Mouse (Mus musculus): ENCODE measurements at regions not wholly inside any gene's neighbourhood (a gene's known extent, or its start where the extent isn't known, plus 50 kb on each side); places are given as distances from the start of the nearest gene placed in this dataset.
A peak's percentile ranks its signal among the peaks of the same experiment; 100 is the strongest.

DNA sequence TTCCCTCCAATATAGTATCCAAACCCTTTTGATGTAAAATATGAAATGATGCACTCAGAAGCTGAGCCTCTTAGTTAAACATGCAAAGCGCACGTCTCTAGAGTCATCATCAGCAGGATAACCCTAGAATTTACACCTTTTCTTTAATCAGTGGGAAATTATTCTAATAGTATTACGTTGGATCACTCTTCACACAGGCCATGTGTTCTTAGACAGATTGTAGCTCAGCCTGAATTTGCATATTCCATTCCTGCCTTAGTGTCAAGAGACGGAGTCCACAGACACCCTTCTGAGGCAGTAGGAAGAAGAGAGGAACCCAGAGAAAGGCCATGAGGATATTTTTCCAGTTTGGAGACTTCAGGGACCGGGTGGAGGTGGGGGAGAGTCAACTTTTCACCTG lies 125.0 kb downstream of the Gm45692 start:
- Histone ChIP-seq H3K4me2 (ENCODE audit: low read depth, low read length, poor library complexity, severe bottlenecking) (no peak overlapping the region), H3K4me3 (ENCODE audit: low read depth, low read length) (no peak overlapping the region), H3K4me1 (ENCODE audit: insufficient read depth, low read length) (no peaks in the 10 kb centered on the region), H3K9me3 (ENCODE audit: low read length) (no peaks in the 10 kb centered on the region), H3K36me3 (ENCODE audit: insufficient read depth, low read length) (no peaks in the 10 kb centered on the region), H3K27me3 (ENCODE audit: insufficient read depth, low read length) (no peaks in the 10 kb centered on the region), H3K27ac (ENCODE audit: low read depth, low read length) (no peak overlapping the region), H3K9ac (replicated peaks; ENCODE audit: low read length, poor library complexity, severe bottlenecking) (no peak overlapping the region)
- ATAC-seq (ENCODE audit: low FRiP score) (no peak), DNase-seq (ENCODE audit: low spot score) (no peak)
- TF ChIP-seq CTCF (IDR thresholded peaks at IDR 0.05): no peak
- 69% methylated on average over 5 of the region's 5 CpGs for WGBS

- H3K36me3 ChIP-seq (ENCODE audit: insufficient read depth, low read length): no peaks in the 10 kb centered on the region
- DNase-seq (ENCODE audit: low spot score): peak; percentile 88
- no peak for TF ChIP-seq CTCF (IDR thresholded peaks at IDR 0.05)
- H3K27ac ChIP-seq (ENCODE audit: low read depth, low read length): no peak overlapping the region
- H3K27me3 ChIP-seq (ENCODE audit: insufficient read depth, low read length): no peaks in the 10 kb centered on the region
- H3K9me3 ChIP-seq (ENCODE audit: low read length): no peaks in the 10 kb centered on the region
- WGBS: 13% methylated on average over 6 of the region's 6 CpGs
- H3K4me1 ChIP-seq (ENCODE audit: insufficient read depth, low read length): peaks cover 2% of the 10 kb centered on the region; the same call in 1 of the 2 replicates
- H3K4me2 ChIP-seq (ENCODE audit: low read depth, low read length, poor library complexity, severe bottlenecking): no peak overlapping the region
- no peak overlapping the region for H3K9ac ChIP-seq (replicated peaks; ENCODE audit: low read length, poor library complexity, severe bottlenecking)
- no peak for ATAC-seq (ENCODE audit: low FRiP score)
- no peak overlapping the region for H3K4me3 ChIP-seq (ENCODE audit: low read depth, low read length)
Measured at GRCm38 (mm10) chr8:26255191-26255669, 135.9 kb downstream of the Gm45692 start.

DNA sequence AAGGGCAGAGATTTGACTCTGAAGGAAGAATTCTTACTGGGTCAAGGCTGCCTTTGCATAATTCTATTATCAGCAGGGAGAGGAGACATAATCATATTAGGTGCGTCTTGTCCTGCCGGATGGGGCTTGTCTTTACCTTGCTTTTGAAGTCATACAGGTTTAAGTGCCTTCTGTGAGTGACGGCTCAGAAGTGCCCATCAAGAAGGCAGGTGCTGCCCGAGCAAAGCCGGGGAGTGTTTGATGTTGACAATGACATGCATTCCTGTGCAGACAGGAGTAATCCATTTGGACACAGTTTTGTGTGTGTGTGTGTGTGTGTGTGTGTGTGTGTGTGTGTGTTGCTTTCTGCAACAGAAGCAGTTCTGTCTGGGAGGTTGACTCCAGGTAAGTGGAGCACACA lies 141.0 kb downstream of the Gm45692 start:
- TF ChIP-seq CTCF (IDR thresholded peaks at IDR 0.05): no peak
- H3K36me3 ChIP-seq (ENCODE audit: insufficient read depth, low read length): no peaks in the 10 kb centered on the region
- no peak for DNase-seq (ENCODE audit: low spot score)
- H3K27ac ChIP-seq (ENCODE audit: low read depth, low read length): no peak overlapping the region
- H3K4me3 ChIP-seq (ENCODE audit: low read depth, low read length): no peak overlapping the region
- H3K27me3 ChIP-seq (ENCODE audit: insufficient read depth, low read length): no peaks in the 10 kb centered on the region
- no peak overlapping the region for H3K9ac ChIP-seq (replicated peaks; ENCODE audit: low read length, poor library complexity, severe bottlenecking)
- WGBS: 37% methylated on average over 5 of the region's 5 CpGs
- no peak overlapping the region for H3K4me2 ChIP-seq (ENCODE audit: low read depth, low read length, poor library complexity, severe bottlenecking)
- H3K4me1 ChIP-seq (ENCODE audit: insufficient read depth, low read length): peaks cover 9% of the 10 kb centered on the region
- no peaks in the 10 kb centered on the region for H3K9me3 ChIP-seq (ENCODE audit: low read length)
- ATAC-seq (ENCODE audit: low FRiP score): no peak

DNA sequence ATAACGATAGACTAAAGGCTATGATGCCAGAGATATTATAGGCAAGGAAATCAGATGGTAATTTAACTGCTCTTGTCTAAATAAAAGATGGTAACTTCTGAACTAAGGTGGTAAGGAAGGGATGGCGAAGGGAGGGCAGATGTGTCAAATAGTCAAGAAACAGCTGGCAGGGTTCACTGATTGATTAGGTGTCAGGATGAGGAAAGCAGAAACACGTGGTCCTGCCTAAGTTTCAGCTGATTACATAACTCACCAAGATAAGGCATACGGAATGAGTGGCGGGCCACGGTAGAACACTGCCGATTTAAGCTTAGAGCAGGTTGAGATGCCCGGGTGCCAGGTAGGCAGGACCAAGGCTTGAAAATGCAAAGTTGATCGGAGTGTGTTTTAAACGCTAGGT lies 143.2 kb downstream of the Gm45692 start:
- no peaks in the 10 kb centered on the region for H3K27me3 ChIP-seq (ENCODE audit: insufficient read depth, low read length)
- H3K27ac ChIP-seq (ENCODE audit: low read depth, low read length): no peak overlapping the region
- no peak overlapping the region for H3K9ac ChIP-seq (replicated peaks; ENCODE audit: low read length, poor library complexity, severe bottlenecking)
- no peak for TF ChIP-seq CTCF (IDR thresholded peaks at IDR 0.05)
- ATAC-seq (ENCODE audit: low FRiP score) (no peak), DNase-seq (ENCODE audit: low spot score) (no peak)
- no peaks in the 10 kb centered on the region for H3K36me3 ChIP-seq (ENCODE audit: insufficient read depth, low read length)
- no peak overlapping the region for H3K4me2 ChIP-seq (ENCODE audit: low read depth, low read length, poor library complexity, severe bottlenecking)
- peaks cover 11% of the 10 kb centered on the region for H3K4me1 ChIP-seq (ENCODE audit: insufficient read depth, low read length)
- H3K4me3 ChIP-seq (ENCODE audit: low read depth, low read length): no peak overlapping the region
- 95% methylated on average over 10 of the region's 10 CpGs for WGBS
- no peaks in the 10 kb centered on the region for H3K9me3 ChIP-seq (ENCODE audit: low read length)

- H3K9ac ChIP-seq (replicated peaks; ENCODE audit: low read length, poor library complexity, severe bottlenecking): no peak overlapping the region
- no peaks in the 10 kb centered on the region for H3K36me3 ChIP-seq (ENCODE audit: insufficient read depth, low read length)
- H3K4me1 ChIP-seq (ENCODE audit: insufficient read depth, low read length): peaks cover 13% of the 10 kb centered on the region
- H3K9me3 ChIP-seq (ENCODE audit: low read length): no peaks in the 10 kb centered on the region
- no peak overlapping the region for H3K27ac ChIP-seq (ENCODE audit: low read depth, low read length)
- no peak for ATAC-seq (ENCODE audit: low FRiP score)
- peak; percentile 61 for DNase-seq (ENCODE audit: low spot score)
- H3K4me2 ChIP-seq (ENCODE audit: low read depth, low read length, poor library complexity, severe bottlenecking): no peak overlapping the region
- no peak for TF ChIP-seq CTCF (IDR thresholded peaks at IDR 0.05)
- WGBS: 24% methylated on average over 11 of the region's 11 CpGs
- H3K4me3 ChIP-seq (ENCODE audit: low read depth, low read length): no peak overlapping the region
- H3K27me3 ChIP-seq (ENCODE audit: insufficient read depth, low read length): no peaks in the 10 kb centered on the region
Measured at GRCm38 (mm10) chr8:26264869-26265321, 145.6 kb downstream of the Gm45692 start.

DNA sequence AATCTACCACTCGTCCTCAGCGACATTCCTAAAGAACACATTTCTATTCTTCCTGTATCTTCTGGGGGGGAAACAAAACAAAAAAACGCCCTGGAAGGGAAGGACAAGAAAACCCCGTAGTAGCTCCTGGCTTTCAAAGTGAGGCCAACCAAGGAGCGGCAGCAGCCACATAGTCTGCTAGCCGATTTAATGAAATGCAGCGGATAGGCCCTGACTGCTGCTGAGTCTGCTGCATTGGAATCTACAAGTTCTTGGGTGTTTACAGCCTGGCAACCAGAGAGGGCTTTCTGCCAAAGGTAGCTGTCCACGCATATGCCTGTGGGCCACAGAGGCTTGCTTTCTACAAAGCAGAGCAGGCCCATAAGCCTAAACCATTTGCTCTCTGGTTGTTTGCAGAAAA lies 146.0 kb downstream of the Gm45692 start:
- DNase-seq (ENCODE audit: low spot score) (peak; percentile 77), ATAC-seq (ENCODE audit: low FRiP score) (0 out of 2 replicates have a peak, but pooled peaks have one; percentile 44)
- Histone ChIP-seq H3K27ac (ENCODE audit: low read depth, low read length) (no peak overlapping the region), H3K4me3 (ENCODE audit: low read depth, low read length) (no peak overlapping the region), H3K4me2 (ENCODE audit: low read depth, low read length, poor library complexity, severe bottlenecking) (no peak overlapping the region), H3K9ac (replicated peaks; ENCODE audit: low read length, poor library complexity, severe bottlenecking) (no peak overlapping the region), H3K36me3 (ENCODE audit: insufficient read depth, low read length) (no peaks in the 10 kb centered on the region), H3K27me3 (ENCODE audit: insufficient read depth, low read length) (no peaks in the 10 kb centered on the region), H3K9me3 (ENCODE audit: low read length) (no peaks in the 10 kb centered on the region), H3K4me1 (ENCODE audit: insufficient read depth, low read length) (peaks cover 12% of the 10 kb centered on the region)
- TF ChIP-seq CTCF (IDR thresholded peaks at IDR 0.05): no peak
- WGBS: 13% methylated on average over 8 of the region's 8 CpGs
